Comparison of ENCODE assay signal across 35 mouse cellular contexts in the genomic region with DNA sequence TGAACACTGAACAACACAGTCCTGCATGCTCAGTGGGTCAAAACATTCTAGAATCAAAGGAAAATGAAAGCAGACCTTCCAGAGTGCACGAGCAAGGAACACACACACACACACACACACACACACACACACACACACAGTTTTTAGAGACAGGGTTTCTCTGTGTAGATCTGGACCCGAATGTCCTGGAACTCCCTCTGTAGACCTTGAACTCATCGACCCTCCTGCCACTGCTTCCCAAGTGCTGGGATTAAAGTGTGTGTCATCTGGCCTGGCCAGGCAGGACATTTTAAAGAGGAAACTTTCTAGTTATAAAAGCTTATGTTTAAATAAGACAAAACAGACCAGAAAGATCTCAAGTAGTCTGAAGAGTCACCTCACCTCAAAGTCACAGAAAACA.
"Had no signal": no experiment of that assay in that cellular context is flagged by ENCODE, and none has a peak within 500 bp of the region (broad histone marks: within the 10 kb centered on the region; RNA-seq: fewer than 3 reads in every experiment).

No protein-coding gene starts in this region.

- H3K27me3 ChIP-seq: heart, embryonic 12.5 days; heart, embryonic 13.5 days; heart, embryonic 15.5 days; hindbrain, embryonic 12.5 days; hindbrain, embryonic 15.5 days; intestine, embryonic 15.5 days; kidney, embryonic 15.5 days had no signal

- H3K9ac ChIP-seq: heart, embryonic 12.5 days; heart, embryonic 13.5 days; heart, embryonic 15.5 days; hindbrain, embryonic 12.5 days; hindbrain, embryonic 13.5 days; hindbrain, embryonic 14.5 days; hindbrain, embryonic 15.5 days; intestine, embryonic 15.5 days; kidney, embryonic 15.5 days had no signal

- H3K27ac ChIP-seq: heart, adult 2 months; heart, embryonic 10.5 days; heart, embryonic 13.5 days; heart, embryonic 15.5 days; hindbrain, embryonic 10.5 days; hindbrain, embryonic 12.5 days; hindbrain, embryonic 13.5 days; hindbrain, embryonic 14.5 days; hindbrain, embryonic 15.5 days; hindbrain, postnatal 0 days; intestine, embryonic 15.5 days; kidney, embryonic 15.5 days; kidney, postnatal 0 days; layer of hippocampus, adult 2 months had no signal

- H3K9me3 ChIP-seq: heart, embryonic 10.5 days; heart, embryonic 12.5 days; heart, embryonic 13.5 days; heart, embryonic 15.5 days; hindbrain, embryonic 10.5 days; hindbrain, embryonic 12.5 days; hindbrain, embryonic 13.5 days; hindbrain, embryonic 15.5 days; intestine, embryonic 15.5 days; kidney, embryonic 15.5 days had no signal

- H3K36me3 ChIP-seq: heart, embryonic 10.5 days; heart, embryonic 12.5 days; heart, embryonic 13.5 days; heart, embryonic 15.5 days; hindbrain, embryonic 10.5 days; hindbrain, embryonic 12.5 days; hindbrain, embryonic 13.5 days; hindbrain, embryonic 15.5 days; intestine, embryonic 15.5 days; kidney, embryonic 15.5 days had no signal

- H3K4me2 ChIP-seq: heart, embryonic 11.5 days; heart, embryonic 12.5 days; heart, embryonic 13.5 days; heart, embryonic 15.5 days; hindbrain, embryonic 12.5 days; hindbrain, embryonic 13.5 days; hindbrain, embryonic 14.5 days; hindbrain, embryonic 15.5 days; intestine, embryonic 15.5 days; kidney, embryonic 15.5 days had no signal

- DNase-seq: heart, adult 2 months; heart, postnatal 10 days; heart, postnatal 14 days; heart, postnatal 36 days; heart, postnatal 4 days; kidney, adult 11 months; kidney, adult 18-20 months; kidney, adult 2 months; kidney, adult 8-10 months; kidney, adult 9 months; kidney, postnatal 10 days; kidney, postnatal 14 days; kidney, postnatal 25 days; kidney, postnatal 36 days; kidney, postnatal 4 days; layer of hippocampus, adult 9-11 months had no signal

- ATAC-seq: hindbrain, embryonic 16.5 days; hindbrain, postnatal 0 days; inflammation-experienced regulatory T-cells, adult 6 months; intestine, embryonic 15.5 days; intestine, embryonic 16.5 days; intestine, postnatal 0 days had no signal

- H3K4me1 ChIP-seq: heart, embryonic 10.5 days; heart, embryonic 15.5 days; hindbrain, embryonic 15.5 days; intestine, embryonic 15.5 days; kidney, embryonic 15.5 days had no signal

- H3K4me3 ChIP-seq: heart, adult 2 months; heart, embryonic 10.5 days; heart, embryonic 12.5 days; heart, embryonic 13.5 days; heart, embryonic 15.5 days; hindbrain, embryonic 10.5 days; hindbrain, embryonic 12.5 days; hindbrain, embryonic 13.5 days; hindbrain, embryonic 15.5 days; intestine, embryonic 15.5 days; kidney, embryonic 15.5 days; layer of hippocampus, adult 2 months had no signal
